Mouse (Mus musculus) forebrain, postnatal 0 days (tissue): ENCODE results near the gene Neurl2. TPM values are rescaled to one million over a fixed set of nuclear protein-coding genes. Genes with fewer than 3 reads are reported as not detected.

ENCODE experiments used
- ATAC-seq: fragments of 200-750 bp; cut with Nextera tagmentation; 2 replicates; pipeline ENCODE4 v1.8.0; 2017; ENCODE audit warnings: mild to moderate bottlenecking, moderate library complexity
- DNase-seq: peaks from one replicate; pipeline ENCODE4 v3.0.0-alpha.2; 2015
- H3K27ac ChIP-seq: fragments of 300-500 bp; sonication (generic); 2 replicates; pipeline ENCODE4 v1.5.1; 2014; ENCODE audit warnings: low read depth, mild to moderate bottlenecking, antibody characterized with exemption, low read length, moderate library complexity, mixed read lengths
- H3K27me3 ChIP-seq: fragments of 300-500 bp; sonication (generic); 2 replicates; pipeline ENCODE4 v1.6.1; 2014; ENCODE audit warnings: mild to moderate bottlenecking, low read length, mixed read lengths; ENCODE audit not compliant: insufficient read depth
- H3K36me3 ChIP-seq: fragments of 300-500 bp; sonication (generic); 2 replicates; pipeline ENCODE4 v1.6.1; 2014; ENCODE audit warnings: mild to moderate bottlenecking, moderate library complexity; ENCODE audit not compliant: insufficient read depth
- H3K4me1 ChIP-seq: fragments of 300-500 bp; sonication (generic); 2 replicates; pipeline ENCODE4 v1.6.1; 2014; ENCODE audit warnings: antibody characterized with exemption; ENCODE audit not compliant: insufficient read depth
- H3K4me2 ChIP-seq: fragments of 300-500 bp; sonication (generic); 2 replicates; pipeline ENCODE4 v1.6.1; 2014; ENCODE audit warnings: low read depth, mild to moderate bottlenecking, moderate library complexity
- H3K4me3 ChIP-seq: fragments of 300-500 bp; sonication (generic); 2 replicates; pipeline ENCODE4 v1.5.1; 2014; ENCODE audit warnings: low read depth, low read length, mixed read lengths
- H3K9ac ChIP-seq: fragments of 300-500 bp; sonication (generic); 2 replicates; pipeline ENCODE4 v1.6.1; 2014; ENCODE audit warnings: mild to moderate bottlenecking
- H3K9me3 ChIP-seq: fragments of 300-500 bp; sonication (generic); 2 replicates; pipeline ENCODE4 v1.6.1; 2016; ENCODE audit warnings: low read length
- CTCF ChIP-seq: sonication (generic); IDR thresholded peaks from 2 replicates; pipeline ENCODE4 v1.5.1; 2016; ENCODE audit warnings: antibody characterized with exemption, control low read depth, low read depth
- WGBS: fragments of 180-500 bp; shearing (Covaris S2); extraction: QIAGEN DNeasy Blood & Tissue Kit; methylation state at CpG from one replicate; pipeline ENCODE4 v1.1.7; 2014; 5-methylcytosine and 5-hydroxymethylcytosine counted together
- polyA plus RNA-seq: library from polyadenylated mRNA; unstranded; fragments of >200 nt; fragmentation: Nextera tagmentation; extraction: Ambion mirVana; gene quantifications from 2 replicates; pipeline ENCODE4 v1.2.1, GENCODE M21; 2015
- total RNA-seq: library from RNA; depleted of rRNA; stranded (reverse); fragments of >200 nt; gene quantifications from 2 replicates; pipeline ENCODE4 v1.2.3, GENCODE M21; 2014

The Neurl2 gene
- total and polyA plus RNA-seq, 2 experiments from 2014 or later, result 4.7 to 5.4 TPM

GRCm38 (mm10) chr2:164791841-164792261 is 41.4 kb downstream of the Neurl2 start:
- Histone ChIP-seq H3K9me3 (no peaks in the 10 kb centered on the region), H3K4me1 (no peaks in the 10 kb centered on the region; the same call in 1 of the 2 replicates), H3K27ac (no peak overlapping the region), H3K4me2 (no peak overlapping the region), H3K4me3 (no peak overlapping the region), H3K36me3 (peaks cover 55% of the 10 kb centered on the region), H3K27me3 (no peaks in the 10 kb centered on the region), H3K9ac (no peak overlapping the region)
- DNase-seq, result no peak
- no peak for ATAC-seq
- no peak for TF ChIP-seq CTCF
- 84% methylated on average over 18 of the region's 18 CpGs for WGBS

GRCm38 (mm10) chr2:164790451-164790850 is 42.8 kb downstream of the Neurl2 start:
- H3K9me3 ChIP-seq, result no peaks in the 10 kb centered on the region
- 90% methylated on average over 4 of the region's 4 CpGs for WGBS
- H3K36me3 ChIP-seq, result peaks cover 44% of the 10 kb centered on the region
- no peak overlapping the region for H3K27ac ChIP-seq
- H3K4me1 ChIP-seq, result no peaks in the 10 kb centered on the region; the same call in 1 of the 2 replicates
- ATAC-seq (no peak), DNase-seq (no peak)
- TF ChIP-seq CTCF, result no peak
- H3K27me3 ChIP-seq, result no peaks in the 10 kb centered on the region
- no peak overlapping the region for H3K4me3 ChIP-seq
- H3K4me2 ChIP-seq, result no peak overlapping the region
- H3K9ac ChIP-seq, result no peak overlapping the region

GRCm38 (mm10) chr2:164788411-164788810 is 44.8 kb downstream of the Neurl2 start:
- H3K4me3 ChIP-seq, result no peak overlapping the region

GRCm38 (mm10) chr2:164787779-164788178 is 45.5 kb downstream of the Neurl2 start:
- WGBS, result 87% methylated on average over 10 of the region's 10 CpGs
- DNase-seq (no peak), ATAC-seq (no peak)
- H3K4me3 ChIP-seq, result no peak overlapping the region
- peaks cover 25% of the 10 kb centered on the region for H3K36me3 ChIP-seq
- H3K27me3 ChIP-seq, result no peaks in the 10 kb centered on the region
- H3K4me2 ChIP-seq, result no peak overlapping the region
- TF ChIP-seq CTCF, result no peak
- H3K27ac ChIP-seq, result no peak overlapping the region
- peaks cover 4% of the 10 kb centered on the region for H3K4me1 ChIP-seq
- H3K9ac ChIP-seq, result no peak overlapping the region
- H3K9me3 ChIP-seq, result no peaks in the 10 kb centered on the region

More at GRCm38 (mm10) chr2:164788411-164788810, 44.8 kb downstream of the Neurl2 start:
- Histone ChIP-seq H3K27ac (no peak overlapping the region), H3K9ac (0 out of 2 replicates have a peak overlapping the region, but pooled peaks have one; percentile 26), H3K27me3 (no peaks in the 10 kb centered on the region), H3K4me2 (no peak overlapping the region), H3K4me1 (peaks cover 4% of the 10 kb centered on the region), H3K36me3 (peaks cover 32% of the 10 kb centered on the region), H3K9me3 (no peaks in the 10 kb centered on the region)
- ATAC-seq (no peak), DNase-seq (no peak)
- WGBS, result 70% methylated on average over 4 of the region's 4 CpGs
- no peak for TF ChIP-seq CTCF

DNA sequence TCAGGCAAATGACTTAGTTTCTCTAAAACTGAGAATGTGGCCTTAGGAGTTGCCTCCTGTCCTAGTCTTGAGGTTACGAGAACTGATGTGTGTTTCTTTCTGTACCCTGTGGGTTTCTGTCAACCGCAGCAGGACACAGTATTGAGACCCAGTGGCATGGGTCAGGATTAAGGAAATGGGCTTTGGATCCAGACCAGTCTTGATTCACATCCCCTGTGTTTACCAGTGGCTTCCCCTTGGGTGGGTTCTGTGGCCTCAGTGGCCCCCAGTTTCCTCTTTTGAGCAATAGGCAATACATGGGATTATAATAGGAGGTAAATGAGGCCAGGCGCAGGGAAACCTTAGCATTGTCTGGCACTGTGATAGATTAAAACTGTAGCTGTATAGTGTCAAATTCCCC is 46.2 kb downstream of the Neurl2 start:
- Histone ChIP-seq H3K27me3 (no peaks in the 10 kb centered on the region), H3K9me3 (no peaks in the 10 kb centered on the region), H3K4me1 (peaks cover 4% of the 10 kb centered on the region), H3K9ac (no peak overlapping the region; the same call in 1 of the 2 replicates), H3K36me3 (peaks cover 18% of the 10 kb centered on the region), H3K4me3 (peak overlapping the region; percentile 76), H3K4me2 (peak overlapping the region; percentile 89), H3K27ac (no peak overlapping the region)
- ATAC-seq, result no peak
- TF ChIP-seq CTCF, result no peak
- 88% methylated on average over 3 of the region's 3 CpGs for WGBS
- DNase-seq, result no peak

DNA sequence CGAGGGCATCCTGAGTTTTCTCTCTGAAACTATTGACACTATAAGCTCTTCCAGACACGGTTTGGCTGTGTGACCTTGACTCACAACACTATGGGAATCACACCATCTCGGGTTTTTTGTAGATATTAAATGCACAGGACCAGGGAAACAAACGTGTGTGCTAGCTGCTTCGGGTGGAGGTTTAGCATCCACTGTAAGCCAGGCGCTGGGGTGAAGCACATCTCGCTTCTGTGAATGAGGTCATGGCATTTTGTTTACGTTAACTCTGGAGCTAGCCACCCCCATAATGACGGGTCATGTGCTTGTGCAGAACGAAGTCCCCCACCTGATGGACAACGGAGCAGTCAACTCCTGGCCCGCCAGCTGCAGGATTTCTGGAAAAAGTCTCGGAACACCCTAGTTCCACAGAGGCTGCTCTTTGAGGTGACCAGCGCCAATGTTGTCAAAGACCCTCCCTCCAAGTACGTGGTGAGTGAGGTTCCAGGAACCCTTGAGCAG is 46.8 kb downstream of the Neurl2 start:
- H3K9ac ChIP-seq, result peak overlapping the region; percentile 82
- peaks cover 4% of the 10 kb centered on the region for H3K4me1 ChIP-seq
- H3K36me3 ChIP-seq, result peaks cover 12% of the 10 kb centered on the region
- H3K27me3 ChIP-seq, result no peaks in the 10 kb centered on the region
- H3K4me3 ChIP-seq, result peak overlapping the region; percentile 76
- ATAC-seq, result 0 out of 2 replicates have a peak, but pooled peaks have one; percentile 2
- peak overlapping the region; percentile 78 for H3K27ac ChIP-seq
- peak overlapping the region; percentile 89 for H3K4me2 ChIP-seq
- no peak for TF ChIP-seq CTCF
- WGBS, result 8% methylated on average over 15 of the region's 15 CpGs
- no peaks in the 10 kb centered on the region for H3K9me3 ChIP-seq
- DNase-seq, result no peak

- TF ChIP-seq CTCF, result peak; percentile 71
- H3K9ac ChIP-seq, result peak within 1 kb of the TSS; percentile 82
- 2% methylated on average over 78 of the region's 89 CpGs for WGBS
- no peaks in the 10 kb centered on the region for H3K27me3 ChIP-seq
- ATAC-seq, result peak; percentile 87
- peak within 1 kb of the TSS; percentile 78 for H3K27ac ChIP-seq
- peak within 1 kb of the TSS; percentile 89 for H3K4me2 ChIP-seq
- peak; percentile 87 for DNase-seq
- no peaks in the 10 kb centered on the region for H3K9me3 ChIP-seq
- peaks cover 4% of the 10 kb centered on the region for H3K4me1 ChIP-seq
- peaks cover 7% of the 10 kb centered on the region; the same call in 1 of the 2 replicates for H3K36me3 ChIP-seq
- peak within 1 kb of the TSS; percentile 76 for H3K4me3 ChIP-seq
Measured at GRCm38 (mm10) chr2:164785481-164786387, 47.5 kb downstream of the Neurl2 start, which contains the start of gene Snx21. Gene Snx21 (plus strand): TSS chr2:164785823.
